Mouse (Mus musculus) G1E (cell line): ENCODE measurements around the gene Vmn1r149. TPM values are rescaled to one million over a fixed set of nuclear protein-coding genes. Genes with fewer than 3 reads are reported as not detected.
"Not testable (repeated sequence)": the region's sequence is repeated elsewhere in the genome, so short reads cannot be mapped to it uniquely, and the experiment has no call there.

Experiments
- ATAC-seq: 2 replicates; pipeline ENCODE4 v1.8.0; 2016; ENCODE audit warnings: mild to moderate bottlenecking; ENCODE audit not compliant: insufficient number of reproducible peaks, poor library complexity, low FRiP score, severe bottlenecking; ENCODE audit errors: extremely low read depth
- DNase-seq: peaks from one replicate; pipeline ENCODE4 v3.0.0; 2012; ENCODE audit warnings: low spot score
- H3K27me3 ChIP-seq: 2 replicates; pipeline ENCODE4 v1.6.1; 2012; ENCODE audit warnings: mild to moderate bottlenecking, low read length, inconsistent platforms; ENCODE audit not compliant: insufficient read depth
- H3K36me3 ChIP-seq: replicated peaks from 2 replicates; pipeline ENCODE3; 2012; ENCODE audit warnings: mild to moderate bottlenecking, inconsistent platforms
- H3K4me1 ChIP-seq: 2 replicates; pipeline ENCODE4 v1.6.1; 2012; ENCODE audit warnings: low read depth, low read length, inconsistent platforms, mixed read lengths; ENCODE audit not compliant: insufficient read depth
- H3K4me3 ChIP-seq: 2 replicates; pipeline ENCODE4 v1.5.1; 2012; ENCODE audit warnings: low read depth, mild to moderate bottlenecking, inconsistent platforms, low read length, moderate library complexity, mixed read lengths
- H3K9me3 ChIP-seq: replicated peaks from 2 replicates; pipeline ENCODE4 v1.6.1; 2012; ENCODE audit warnings: inconsistent platforms
- polyA plus RNA-seq: library from polyadenylated mRNA; stranded (reverse); fragments of >175 nt; gene quantifications from 2 replicates; pipeline ENCODE4 v1.2.3, GENCODE M21; 2012
- total RNA-seq, 2 experiments: library from RNA; stranded (forward) in 1 of 2; stranded (reverse) in 1 of 2; fragments of 200-1000 nt in 1 of 2; fragments of >200 nt in 1 of 2; fragmentation: Nextera tagmentation in 1 of 2; gene quantifications; 2 replicates each; pipeline ENCODE4 v1.2.3; 2014 to 2017

Vmn1r149 gene
- total RNA-seq (2014; fragmentation: Nextera tagmentation) (not detected in 2 replicates), total RNA-seq (2017) (not detected in 2 replicates), polyA plus RNA-seq (not detected in 2 replicates)

- not testable (repeated sequence) for H3K4me3 ChIP-seq, H3K36me3 ChIP-seq, H3K9me3 ChIP-seq, DNase-seq, H3K27me3 ChIP-seq, ATAC-seq, H3K4me1 ChIP-seq
Measured at GRCm38 (mm10) chr7:22438129-22438528, at the start of gene Vmn1r149. Gene Vmn1r149 (minus strand): TSS chr7:22438229.

- not testable (repeated sequence) for DNase-seq, H3K9me3 ChIP-seq, H3K36me3 ChIP-seq, ATAC-seq, H3K4me1 ChIP-seq, H3K27me3 ChIP-seq, H3K4me3 ChIP-seq
Measured at GRCm38 (mm10) chr7:22463975-22464374, 25.9 kb upstream of the Vmn1r149 start, which contains the start of gene Gm10665. Gene Gm10665 (minus strand): TSS chr7:22464075.

- DNase-seq, H3K4me1 ChIP-seq, H3K9me3 ChIP-seq, H3K27me3 ChIP-seq, H3K36me3 ChIP-seq, ATAC-seq, H3K4me3 ChIP-seq: not testable (repeated sequence)
Measured at GRCm38 (mm10) chr7:22413283-22413682, 24.7 kb downstream of the Vmn1r149 start, which contains the start of gene Vmn1r148. Gene Vmn1r148 (plus strand): TSS chr7:22413583.

Other genes starting within 250 kb of the Vmn1r149 start
- gene Vmn1r143, start 248.9 kb downstream of the Vmn1r149 start, total RNA-seq (2014; fragmentation: Nextera tagmentation), result not detected in 2 replicates
- gene Vmn1r143, start 248.9 kb downstream of the Vmn1r149 start, total RNA-seq (2017), result 0.17 TPM in 1 of 2 replicates, not detected in the other
- not detected in 2 replicates for gene Vmn1r143, start 248.9 kb downstream of the Vmn1r149 start, polyA plus RNA-seq
- gene Gm8653, start 237.0 kb downstream of the Vmn1r149 start, total RNA-seq (2014; fragmentation: Nextera tagmentation), result not detected in 2 replicates
- not detected in 2 replicates for gene Gm8653, start 237.0 kb downstream of the Vmn1r149 start, total RNA-seq (2017)
- gene Gm8653, start 237.0 kb downstream of the Vmn1r149 start, polyA plus RNA-seq, result not detected in 2 replicates
- gene Gm8453, start 208.7 kb downstream of the Vmn1r149 start, total RNA-seq (2014; fragmentation: Nextera tagmentation), result not detected in 2 replicates
- not detected in 2 replicates for gene Gm8453, start 208.7 kb downstream of the Vmn1r149 start, total RNA-seq (2017)
- gene Gm8453, start 208.7 kb downstream of the Vmn1r149 start, polyA plus RNA-seq, result not detected in 2 replicates
- gene Gm4187, start 108.5 kb downstream of the Vmn1r149 start, total RNA-seq (2014; fragmentation: Nextera tagmentation), result not detected in 2 replicates
- not detected in 2 replicates for gene Gm4187, start 108.5 kb downstream of the Vmn1r149 start, total RNA-seq (2017)
- not detected in 2 replicates for gene Gm4187, start 108.5 kb downstream of the Vmn1r149 start, polyA plus RNA-seq
- not detected in 2 replicates for gene Gm8660, start 67.2 kb downstream of the Vmn1r149 start, total RNA-seq (2014; fragmentation: Nextera tagmentation)
- gene Gm8660, start 67.2 kb downstream of the Vmn1r149 start, total RNA-seq (2017), result not detected in 2 replicates
- not detected in 2 replicates for gene Gm8660, start 67.2 kb downstream of the Vmn1r149 start, polyA plus RNA-seq
- not detected in 2 replicates for gene Vmn1r148, start 24.6 kb downstream of the Vmn1r149 start, total RNA-seq (2014; fragmentation: Nextera tagmentation)
- gene Vmn1r148, start 24.6 kb downstream of the Vmn1r149 start, total RNA-seq (2017), result not detected in 2 replicates
- not detected in 2 replicates for gene Vmn1r148, start 24.6 kb downstream of the Vmn1r149 start, polyA plus RNA-seq
- not detected in 2 replicates for gene Gm10665, start 25.8 kb upstream of the Vmn1r149 start, total RNA-seq (2014; fragmentation: Nextera tagmentation)
- gene Gm10665, start 25.8 kb upstream of the Vmn1r149 start, total RNA-seq (2017), result not detected in 2 replicates
- gene Gm10665, start 25.8 kb upstream of the Vmn1r149 start, polyA plus RNA-seq, result not detected in 2 replicates
- gene Vmn1r151, start 61.4 kb upstream of the Vmn1r149 start, total RNA-seq (2014; fragmentation: Nextera tagmentation), result not detected in 2 replicates
- not detected in 2 replicates for gene Vmn1r151, start 61.4 kb upstream of the Vmn1r149 start, total RNA-seq (2017)
- not detected in 2 replicates for gene Vmn1r151, start 61.4 kb upstream of the Vmn1r149 start, polyA plus RNA-seq
- not detected in 2 replicates for gene Vmn1r152, start 84.7 kb upstream of the Vmn1r149 start, total RNA-seq (2014; fragmentation: Nextera tagmentation)
- 0.16 TPM in 1 of 2 replicates, not detected in the other for gene Vmn1r152, start 84.7 kb upstream of the Vmn1r149 start, total RNA-seq (2017)
- gene Vmn1r152, start 84.7 kb upstream of the Vmn1r149 start, polyA plus RNA-seq, result not detected in 2 replicates
- gene Gm8677, start 96.7 kb upstream of the Vmn1r149 start, total RNA-seq (2014; fragmentation: Nextera tagmentation), result not detected in 2 replicates
- gene Gm8677, start 96.7 kb upstream of the Vmn1r149 start, total RNA-seq (2017), result not detected in 2 replicates
- gene Gm8677, start 96.7 kb upstream of the Vmn1r149 start, polyA plus RNA-seq, result not detected in 2 replicates
- not detected in 2 replicates for gene Gm4201, start 127.1 kb upstream of the Vmn1r149 start, total RNA-seq (2014; fragmentation: Nextera tagmentation)
- gene Gm4201, start 127.1 kb upstream of the Vmn1r149 start, total RNA-seq (2017), result not detected in 2 replicates
- gene Gm4201, start 127.1 kb upstream of the Vmn1r149 start, polyA plus RNA-seq, result not detected in 2 replicates
- gene Gm4565, start 149.9 kb upstream of the Vmn1r149 start, total RNA-seq (2014; fragmentation: Nextera tagmentation), result not detected in 2 replicates
- not detected in 2 replicates for gene Gm4565, start 149.9 kb upstream of the Vmn1r149 start, total RNA-seq (2017)
- gene Gm4565, start 149.9 kb upstream of the Vmn1r149 start, polyA plus RNA-seq, result not detected in 2 replicates
- not detected in 2 replicates for gene Vmn1r155, start 219.8 kb upstream of the Vmn1r149 start, total RNA-seq (2014; fragmentation: Nextera tagmentation)
- not detected in 2 replicates for gene Vmn1r155, start 219.8 kb upstream of the Vmn1r149 start, total RNA-seq (2017)
- gene Vmn1r155, start 219.8 kb upstream of the Vmn1r149 start, polyA plus RNA-seq, result not detected in 2 replicates